Comparison of ENCODE assay signal across 8 mouse cellular contexts in genomic region chr13:109547700-109548099, GRCm38 (mm10).
DNase-seq lines count a peak whose midpoint lies in the region; ATAC-seq lines count a peak whose summit lies in the region.

No protein-coding gene starts in this region.

- peak; percentile 70 for DNase-seq in WW6 (ENCODE audit: low read depth, low spot score)
- peak; percentile 86 for DNase-seq in cerebellum, adult 9-10 months
- DNase-seq in frontal cortex, postnatal 10 days (ENCODE audit: low spot score in 2 of 2), result peak; percentile 38 to 72
- peak; percentile 74 for DNase-seq in hindlimb bud, embryonic 11.5 days (ENCODE audit: extremely low spot score, low read depth, low spot score)
- peak; percentile 78 for DNase-seq in left cerebral cortex, adult 11 months (ENCODE audit: low spot score)
- peak; percentile 67 to 75 for DNase-seq in right cerebral cortex, postnatal 36 days (ENCODE audit: low spot score in 2 of 2)
- peak; percentile 49 to 74 for DNase-seq in urinary bladder, postnatal 4 days (ENCODE audit: low spot score in 2 of 2)

- ATAC-seq in megakaryocyte-erythroid progenitor cell, adult 5-6 weeks (replicated peaks; ENCODE audit: low FRiP score, low TSS enrichment, poor library complexity, severe bottlenecking), result peak; percentile 91

Comparison
In these comparisons a context has a peak if more than half of its experiments do, and no peak if none do; other contexts are left out.
1. Peak in every context shown above with its lines: DNase-seq and ATAC-seq.